Mouse (Mus musculus): Measurements from ENCODE around the gene Loxl3. TPM values are rescaled to one million over a fixed set of nuclear protein-coding genes. Genes with fewer than 3 reads are reported as not detected.

Gene Loxl3
- polyA plus RNA-seq, 1 experiment from 2014 or later = 4.7 TPM

- H3K27me3 ChIP-seq (replicated peaks; ENCODE audit: control insufficient read depth, insufficient read depth, low read length) = no peaks in the 10 kb centered on the region
- peaks cover 10% of the 10 kb centered on the region; the same call in 1 of the 2 replicates for H3K36me3 ChIP-seq (ENCODE audit: control insufficient read depth, insufficient read depth)
- H3K4me3 ChIP-seq (ENCODE audit: low read depth, low read length) = no peak overlapping the region
- no peak overlapping the region for H3K9ac ChIP-seq (ENCODE audit: low read depth, low read length)
- H3K4me2 ChIP-seq (replicated peaks; ENCODE audit: low read depth) = no peak overlapping the region
- no peaks in the 10 kb centered on the region for H3K9me3 ChIP-seq (ENCODE audit: control insufficient read depth)
- no peak for TF ChIP-seq CTCF (IDR thresholded peaks at IDR 0.05; ENCODE audit: low read depth)
- no peak for ATAC-seq
- WGBS = 67% methylated on average over 10 of the region's 10 CpGs
- 0 out of 2 replicates have a peak, but pooled peaks cover 5% of the 10 kb centered on the region for H3K4me1 ChIP-seq (replicated peaks; ENCODE audit: control insufficient read depth, insufficient read depth, low read length)
- H3K27ac ChIP-seq (ENCODE audit: low read depth, low read length) = no peak overlapping the region
These were observed 15.4 kb downstream of the Loxl3 start for GRCm38 (mm10) chr6:83049367-83049766.

- Histone ChIP-seq H3K27ac (ENCODE audit: low read depth, low read length) (peak overlapping the region; percentile 50), H3K36me3 (ENCODE audit: control insufficient read depth, insufficient read depth) (peaks cover 21% of the 10 kb centered on the region; the same call in 1 of the 2 replicates), H3K9me3 (ENCODE audit: control insufficient read depth) (no peaks in the 10 kb centered on the region), H3K9ac (ENCODE audit: low read depth, low read length) (peak overlapping the region; percentile 71), H3K4me3 (ENCODE audit: low read depth, low read length) (peak overlapping the region; percentile 89), H3K4me1 (replicated peaks; ENCODE audit: control insufficient read depth, insufficient read depth, low read length) (0 out of 2 replicates have a peak, but pooled peaks cover 9% of the 10 kb centered on the region), H3K27me3 (replicated peaks; ENCODE audit: control insufficient read depth, insufficient read depth, low read length) (no peaks in the 10 kb centered on the region), H3K4me2 (replicated peaks; ENCODE audit: low read depth) (peak overlapping the region; percentile 98)
- WGBS = 3% methylated on average over 26 of the region's 26 CpGs
- peak; percentile 12; the same call in 1 of the 2 replicates for TF ChIP-seq CTCF (IDR thresholded peaks at IDR 0.05; ENCODE audit: low read depth)
- ATAC-seq = no peak
These were observed 19.4 kb downstream of the Loxl3 start for GRCm38 (mm10) chr6:83053136-83053960.

- ATAC-seq = peak; percentile 88
- Histone ChIP-seq H3K9me3 (ENCODE audit: control insufficient read depth) (no peaks in the 10 kb centered on the region), H3K36me3 (ENCODE audit: control insufficient read depth, insufficient read depth) (peaks cover 21% of the 10 kb centered on the region; the same call in 1 of the 2 replicates), H3K27ac (ENCODE audit: low read depth, low read length) (peak within 1 kb of the TSS; percentile 88), H3K9ac (ENCODE audit: low read depth, low read length) (peak within 1 kb of the TSS; percentile 96), H3K4me1 (replicated peaks; ENCODE audit: control insufficient read depth, insufficient read depth, low read length) (0 out of 2 replicates have a peak, but pooled peaks cover 9% of the 10 kb centered on the region), H3K4me2 (replicated peaks; ENCODE audit: low read depth) (peak within 1 kb of the TSS; percentile 98), H3K4me3 (ENCODE audit: low read depth, low read length) (peak within 1 kb of the TSS; percentile 89), H3K27me3 (replicated peaks; ENCODE audit: control insufficient read depth, insufficient read depth, low read length) (no peaks in the 10 kb centered on the region)
- under 1% methylated on average over 64 of the region's 64 CpGs for WGBS
- TF ChIP-seq CTCF (IDR thresholded peaks at IDR 0.05; ENCODE audit: low read depth) = 0 out of 2 replicates have a peak, but pooled peaks have one; percentile 1
These were observed 20.3 kb downstream of the Loxl3 start, which contains the start of gene Aup1 for GRCm38 (mm10) chr6:83054074-83054851. Gene Aup1 (plus strand): TSS chr6:83054521.

- no peaks in the 10 kb centered on the region for H3K9me3 ChIP-seq (ENCODE audit: control insufficient read depth)
- TF ChIP-seq CTCF (IDR thresholded peaks at IDR 0.05; ENCODE audit: low read depth) = peak; percentile 65
- under 1% methylated on average over 50 of the region's 50 CpGs for WGBS
- no peaks in the 10 kb centered on the region for H3K27me3 ChIP-seq (replicated peaks; ENCODE audit: control insufficient read depth, insufficient read depth, low read length)
- peak within 1 kb of the TSS; percentile 98 for H3K4me2 ChIP-seq (replicated peaks; ENCODE audit: low read depth)
- H3K27ac ChIP-seq (ENCODE audit: low read depth, low read length) = peak within 1 kb of the TSS; percentile 88
- H3K36me3 ChIP-seq (ENCODE audit: control insufficient read depth, insufficient read depth) = peaks cover 21% of the 10 kb centered on the region; the same call in 1 of the 2 replicates
- peak within 1 kb of the TSS; percentile 89 for H3K4me3 ChIP-seq (ENCODE audit: low read depth, low read length)
- ATAC-seq = peak; percentile 13
- H3K4me1 ChIP-seq (replicated peaks; ENCODE audit: control insufficient read depth, insufficient read depth, low read length) = 0 out of 2 replicates have a peak, but pooled peaks cover 9% of the 10 kb centered on the region
- peak within 1 kb of the TSS; percentile 96 for H3K9ac ChIP-seq (ENCODE audit: low read depth, low read length)
These were observed 21.0 kb downstream of the Loxl3 start, which contains the start of gene Htra2 for GRCm38 (mm10) chr6:83054871-83055431. Gene Htra2 (minus strand): TSS chr6:83055273.

GRCm38 (mm10) chr6:83057790-83058189 is 23.8 kb downstream of the Loxl3 start, which contains the start of gene Dqx1:
Gene Dqx1 (plus strand): TSS chr6:83057844.
- peak within 1 kb of the TSS; percentile 46 for H3K4me3 ChIP-seq (ENCODE audit: low read depth, low read length)
- TF ChIP-seq CTCF (IDR thresholded peaks at IDR 0.05; ENCODE audit: low read depth) = no peak
- WGBS = 26% methylated on average over 3 of the region's 3 CpGs
- peak; percentile 81 for ATAC-seq
- 0 out of 2 replicates have a peak, but pooled peaks cover 9% of the 10 kb centered on the region for H3K4me1 ChIP-seq (replicated peaks; ENCODE audit: control insufficient read depth, insufficient read depth, low read length)
- peaks cover 22% of the 10 kb centered on the region; the same call in 1 of the 2 replicates for H3K36me3 ChIP-seq (ENCODE audit: control insufficient read depth, insufficient read depth)
- peak within 1 kb of the TSS; percentile 72 for H3K4me2 ChIP-seq (replicated peaks; ENCODE audit: low read depth)
- H3K27me3 ChIP-seq (replicated peaks; ENCODE audit: control insufficient read depth, insufficient read depth, low read length) = peaks cover 2% of the 10 kb centered on the region; the same call in 1 of the 2 replicates
- no peaks in the 10 kb centered on the region for H3K9me3 ChIP-seq (ENCODE audit: control insufficient read depth)
- peak within 1 kb of the TSS; percentile 48 for H3K9ac ChIP-seq (ENCODE audit: low read depth, low read length)
- peak within 1 kb of the TSS; percentile 89 for H3K27ac ChIP-seq (ENCODE audit: low read depth, low read length)

Data from intestine, postnatal 0 days (tissue).